Mouse (Mus musculus) thymus, postnatal 36 days (tissue): ENCODE data around the gene Dhrs7c.
A peak's percentile ranks its signal among the peaks of the same experiment; 100 is the strongest.

Experiments used
- DNase-seq, 2 experiments: peaks; one replicate each; pipeline ENCODE4 v3.0.0; 2022; ENCODE audit warnings: mixed read lengths in 2 of 2

The Dhrs7c gene

GRCm38 (mm10) chr11:67797931-67798330 lies at the start of gene Dhrs7c:
Gene Dhrs7c (plus strand): TSS chr11:67798187.
- no peak for DNase-seq

DNA sequence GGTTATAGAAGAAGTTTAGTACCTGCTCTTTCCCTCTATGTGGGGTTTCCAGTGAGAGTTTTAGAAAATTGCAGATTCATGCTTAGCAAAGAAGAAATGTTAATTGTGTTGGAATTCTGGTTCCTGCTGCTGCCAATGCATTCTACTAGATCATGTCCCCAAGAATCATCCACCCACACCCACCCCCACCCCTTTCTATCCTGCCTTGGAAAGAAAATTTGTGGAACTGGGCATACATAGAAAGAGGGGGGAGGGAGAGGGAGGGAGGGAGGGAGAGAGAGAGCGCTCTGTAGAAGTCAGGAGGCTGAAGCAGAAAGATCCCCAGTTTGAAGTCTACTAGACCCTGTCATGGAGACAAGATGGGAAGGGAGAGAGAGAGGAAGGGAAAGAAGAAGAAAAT lies 41.7 kb upstream of the Dhrs7c start:
- no peak for DNase-seq

- no peak for DNase-seq
These were observed 40.4 kb upstream of the Dhrs7c start for GRCm38 (mm10) chr11:67757373-67758167.

DNA sequence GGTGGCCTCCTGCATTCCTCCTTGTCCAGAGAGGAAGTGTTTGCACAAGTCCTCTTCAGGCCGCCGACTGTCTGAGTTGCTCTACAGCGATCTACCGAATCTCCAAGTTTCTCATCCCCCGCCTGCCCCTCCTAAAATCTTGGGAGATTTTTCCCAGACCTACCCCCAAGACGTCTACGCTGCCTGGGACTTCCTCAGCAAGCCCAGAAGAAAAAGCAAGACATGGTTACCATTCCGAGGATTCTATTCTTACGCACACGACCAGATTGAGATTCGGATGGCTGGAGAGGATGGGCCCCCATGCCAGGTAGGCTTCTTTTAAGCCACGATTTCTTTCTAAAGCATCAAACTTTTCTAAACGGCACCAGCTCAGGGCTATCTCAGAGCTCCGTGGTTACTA lies 26.9 kb upstream of the Dhrs7c start, which contains the start of gene Glp2r:
Glp2r (minus strand) TSS at position 101 of the 400 bp plus-strand sequence.
- DNase-seq, result no peak

- DNase-seq, result no peak
These were observed 26.3 kb upstream of the Dhrs7c start for GRCm38 (mm10) chr11:67771691-67772090.

DNA sequence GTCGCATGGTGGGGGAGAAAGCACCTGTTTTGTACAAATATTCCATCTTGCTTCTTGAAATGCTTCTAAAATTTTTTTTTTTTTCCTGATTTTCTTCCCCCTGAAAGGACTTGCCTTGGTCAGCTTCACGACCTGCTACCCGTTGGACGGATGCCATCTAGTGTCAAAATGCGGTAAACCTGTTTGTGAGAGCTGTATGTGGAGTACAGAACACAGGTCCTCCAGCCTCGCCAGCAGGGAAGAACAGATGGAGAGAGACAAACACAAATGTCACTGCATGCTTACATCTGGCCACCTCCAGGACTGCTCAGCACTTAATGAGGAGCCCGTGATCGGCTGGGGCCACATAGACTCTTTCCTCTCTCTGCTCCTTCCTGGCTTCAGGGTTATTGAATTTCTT lies 25.4 kb upstream of the Dhrs7c start:
- DNase-seq, result peak in 1 of 2 experiments; percentile 2

- no peak for DNase-seq
These were observed 23.6 kb upstream of the Dhrs7c start, which contains the start of gene Gsg1l2 for GRCm38 (mm10) chr11:67774379-67774778. Gene Gsg1l2 (plus strand): TSS chr11:67774608.

- no peak for DNase-seq
These were observed 7.8 kb upstream of the Dhrs7c start for GRCm38 (mm10) chr11:67790182-67790581.

GRCm38 (mm10) chr11:67800130-67800723 lies 2.2 kb downstream of the Dhrs7c start:
- no peak for DNase-seq

DNA sequence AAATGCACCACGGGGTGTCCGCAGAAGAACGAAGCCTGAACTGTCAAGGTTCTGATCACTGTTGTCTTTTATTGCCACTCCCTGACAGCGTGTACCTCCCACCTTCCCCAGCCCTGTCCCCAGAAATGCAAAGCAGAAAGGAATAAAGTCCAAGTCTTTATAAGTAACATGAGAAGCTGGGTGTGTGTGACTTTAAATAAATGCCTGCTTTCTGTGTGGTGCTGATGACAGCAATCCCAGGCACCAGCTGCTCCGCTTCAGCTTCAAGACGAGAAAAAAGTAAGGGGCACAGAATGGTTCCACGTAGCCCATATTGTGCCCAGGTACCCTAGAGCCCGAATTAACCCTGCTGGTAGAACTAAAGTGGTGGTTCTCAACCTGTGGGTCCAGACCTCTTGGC lies 3.2 kb downstream of the Dhrs7c start:
- DNase-seq, result no peak

DNA sequence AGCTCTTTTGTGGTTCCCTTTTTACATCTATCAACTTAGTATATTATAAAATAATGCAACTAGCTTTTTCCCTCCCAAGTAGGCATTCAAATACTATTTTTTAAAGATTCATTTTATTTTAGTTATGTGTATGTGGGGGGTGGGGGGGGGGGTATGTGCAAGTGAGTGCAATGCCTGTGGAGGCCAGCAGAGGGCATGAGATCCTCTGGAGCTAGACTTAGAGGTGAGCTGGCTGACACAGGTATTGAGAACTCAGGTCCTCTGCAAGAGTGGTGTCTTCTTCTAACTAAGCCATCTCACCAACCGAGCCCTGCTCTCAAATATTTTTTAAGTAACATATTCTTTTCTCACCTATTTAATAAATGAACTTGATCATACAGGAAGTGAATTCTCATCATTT lies 7.6 kb downstream of the Dhrs7c start:
- DNase-seq, result no peak

- no peak for DNase-seq
These were observed 9.0 kb downstream of the Dhrs7c start for GRCm38 (mm10) chr11:67806832-67807597.

DNA sequence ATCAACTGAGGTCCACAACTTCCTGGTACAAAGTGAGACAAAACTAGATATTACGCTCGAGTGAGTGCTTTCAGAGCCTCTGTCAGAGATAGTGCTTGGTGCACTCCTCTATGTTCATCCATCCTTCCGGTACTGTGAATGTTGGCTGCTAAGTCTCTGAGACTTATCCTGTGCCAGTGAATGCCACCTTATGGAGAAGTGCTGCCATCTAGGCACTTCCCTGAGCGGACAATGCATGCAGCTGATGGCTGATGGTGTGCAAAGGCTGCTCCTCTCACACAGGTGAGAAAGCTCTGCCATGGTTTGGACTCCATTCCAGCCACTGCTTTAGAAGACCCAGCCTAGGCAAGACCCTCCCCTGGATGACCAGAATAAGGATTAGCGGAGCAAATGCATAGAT lies 10.1 kb downstream of the Dhrs7c start:
- DNase-seq, result no peak

DNA sequence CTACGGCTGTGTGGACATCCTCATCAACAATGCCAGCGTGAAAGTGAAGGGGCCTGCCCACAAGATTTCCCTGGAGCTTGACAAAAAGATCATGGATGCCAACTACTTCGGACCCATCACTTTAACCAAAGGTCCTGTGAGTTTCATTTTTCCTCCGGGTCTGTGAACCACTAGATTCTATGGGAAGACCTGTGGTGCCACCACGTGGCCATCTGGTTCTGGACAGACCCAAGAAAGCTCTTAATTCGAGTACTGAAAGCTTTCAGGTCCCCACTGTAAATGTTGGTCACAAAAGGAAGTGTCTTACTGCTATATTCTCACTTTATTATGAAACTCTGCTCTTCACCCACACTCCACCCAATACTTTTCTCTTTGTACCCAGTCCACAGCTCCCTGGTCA lies 13.5 kb downstream of the Dhrs7c start:
- no peak for DNase-seq

- DNase-seq, result no peak
These were observed 21.6 kb downstream of the Dhrs7c start for GRCm38 (mm10) chr11:67819604-67820003.

DNA sequence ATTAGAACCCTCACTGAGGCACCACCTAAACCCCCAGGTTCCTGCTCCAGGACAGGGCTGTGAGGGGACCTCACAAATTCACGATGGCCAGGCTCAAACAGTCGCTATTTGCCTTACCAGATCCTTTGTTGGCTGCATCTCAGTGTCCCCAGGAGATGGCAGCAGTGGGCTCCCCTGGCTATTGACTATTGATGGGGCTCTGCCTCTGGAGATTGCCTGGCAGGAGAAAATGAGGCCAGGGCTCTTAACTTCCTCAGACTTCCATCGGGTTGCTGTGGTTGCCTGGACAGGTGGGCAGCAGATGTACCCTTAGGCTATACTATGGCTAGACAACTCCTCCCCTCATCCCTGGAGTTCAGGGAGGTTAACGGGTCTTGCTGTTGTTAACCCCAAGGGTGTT lies 22.2 kb downstream of the Dhrs7c start:
- peak; percentile 3 to 8 for DNase-seq

DNA sequence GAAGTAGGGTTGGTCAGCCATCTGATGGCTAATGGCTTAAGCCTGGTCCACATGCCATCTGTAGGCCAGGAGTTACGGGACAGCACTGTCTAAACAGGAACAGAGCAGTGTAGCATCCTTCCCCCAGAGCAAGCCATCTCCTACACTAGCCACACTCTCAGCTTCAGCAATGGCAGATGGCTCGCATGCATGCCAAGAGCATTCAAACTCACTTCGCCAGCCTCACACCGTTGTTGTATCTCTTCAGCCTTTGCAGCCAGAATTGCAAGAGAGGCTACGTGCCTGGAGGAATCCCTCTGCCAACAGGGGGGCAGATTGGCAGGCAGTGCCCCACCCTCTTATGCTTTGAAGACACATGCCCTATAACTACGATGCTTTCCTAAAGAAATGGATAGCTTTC lies 23.6 kb downstream of the Dhrs7c start:
- DNase-seq, result no peak

GRCm38 (mm10) chr11:67828360-67829059 lies 30.5 kb downstream of the Dhrs7c start:
- DNase-seq, result no peak

DNA sequence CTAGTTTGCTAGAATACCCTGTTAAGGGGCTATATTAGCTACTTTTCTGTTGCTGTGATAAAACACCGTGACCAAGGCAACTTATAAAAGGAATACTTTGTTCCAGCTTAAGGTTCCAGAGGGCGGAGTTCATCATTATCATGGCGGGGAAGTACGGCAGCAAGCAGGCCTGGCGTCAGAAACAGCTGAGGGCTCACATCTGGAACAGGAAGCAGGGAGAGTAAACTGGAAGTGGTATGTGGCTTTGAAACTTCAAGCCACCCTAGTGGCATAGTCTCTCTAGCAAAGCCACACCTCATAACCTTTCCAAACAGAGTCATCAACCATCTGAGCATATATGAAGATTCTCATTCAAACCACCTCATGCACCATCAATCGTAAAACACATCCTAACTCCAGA lies 31.5 kb downstream of the Dhrs7c start:
- DNase-seq, result no peak

GRCm38 (mm10) chr11:67831820-67832219 lies 33.8 kb downstream of the Dhrs7c start:
- no peak for DNase-seq

- DNase-seq, result no peak
These were observed 37.6 kb downstream of the Dhrs7c start for GRCm38 (mm10) chr11:67835408-67836078.

DNA sequence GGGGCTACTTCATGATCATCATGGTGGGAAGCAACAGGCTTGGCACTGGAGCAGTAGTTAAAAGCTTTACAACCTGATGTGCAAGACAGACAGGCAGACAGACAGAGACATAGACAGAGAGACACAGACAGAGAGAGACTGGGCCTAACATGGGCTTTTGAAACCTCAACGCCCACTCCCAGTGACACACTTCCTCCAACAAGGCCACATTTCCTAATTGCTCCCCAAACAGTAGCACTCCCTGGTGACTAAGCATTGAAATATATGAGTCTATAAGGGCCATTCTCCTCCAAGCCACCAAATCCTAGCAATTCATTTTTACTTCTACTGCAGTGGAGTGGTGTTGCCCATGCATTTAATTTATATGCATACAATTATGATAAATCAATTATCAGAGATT lies 41.8 kb downstream of the Dhrs7c start:
- no peak for DNase-seq
